Mouse (Mus musculus) small intestine, adult 2 months (tissue): ENCODE results near the gene Pcsk6. TPM values are rescaled to one million over a fixed set of nuclear protein-coding genes. Genes with fewer than 3 reads are reported as not detected.

Experiments used
- H3K27ac ChIP-seq: fragments of 200-500 bp; 2 replicates; pipeline ENCODE4 v1.5.1; 2012; ENCODE audit warnings: low read depth, low read length, control low read depth, inconsistent platforms; ENCODE audit not compliant: insufficient read depth
- H3K27me3 ChIP-seq: fragments of 200-500 bp; 2 replicates; pipeline ENCODE4 v1.6.1; 2012; ENCODE audit warnings: mild to moderate bottlenecking, moderate library complexity, low read length, inconsistent platforms; ENCODE audit not compliant: control insufficient read depth, insufficient read depth
- H3K36me3 ChIP-seq: fragments of 200-500 bp; 2 replicates; pipeline ENCODE4 v1.6.1; 2012; ENCODE audit warnings: mild to moderate bottlenecking, low read length, control low read depth, inconsistent platforms; ENCODE audit not compliant: control insufficient read depth, insufficient read depth
- H3K4me1 ChIP-seq: fragments of 200-500 bp; 2 replicates; pipeline ENCODE4 v1.6.1; 2012; ENCODE audit warnings: low read length, inconsistent platforms, mixed read lengths; ENCODE audit not compliant: control insufficient read depth, insufficient read depth, insufficient read length
- H3K4me3 ChIP-seq: fragments of 200-500 bp; 2 replicates; pipeline ENCODE4 v1.5.1; 2012; ENCODE audit warnings: low read depth, mild to moderate bottlenecking, control low read depth, inconsistent platforms, low read length, moderate library complexity
- CTCF ChIP-seq: fragments of 200-500 bp; IDR thresholded peaks from 2 replicates; pipeline ENCODE4 v1.5.1; 2012; ENCODE audit warnings: low read depth, mild to moderate bottlenecking, control low read depth, inconsistent platforms, low read length, moderate library complexity, mixed read lengths; ENCODE audit not compliant: insufficient replicate concordance, insufficient read length; ENCODE audit errors: extremely low read depth
- POLR2A ChIP-seq: fragments of 200-500 bp; IDR thresholded peaks from 2 replicates; pipeline ENCODE4 v1.6.1; 2012; ENCODE audit warnings: low read depth, mild to moderate bottlenecking, control low read depth, inconsistent platforms, low read length, moderate library complexity
- WGBS: fragments of 180-500 bp; shearing (Covaris S2); methylation state at CpG from one replicate; pipeline ENCODE4 v1.1.7; 2018; 5-methylcytosine and 5-hydroxymethylcytosine counted together
- polyA plus RNA-seq: library from polyadenylated mRNA; depleted of rRNA; stranded (reverse); fragments of >200 nt; gene quantifications from 2 replicates; pipeline ENCODE4 v1.2.3, GENCODE M21; 2012

The Pcsk6 gene
- polyA plus RNA-seq, 1 experiment = 11.6 TPM

GRCm38 (mm10) chr7:66079364-66080230 lies 218.1 kb downstream of the Pcsk6 start, which contains the start of gene Selenos:
TSS of gene Selenos (plus strand) at chr7:66079649.
- peak within 1 kb of the TSS; percentile 83 for H3K4me3 ChIP-seq
- under 1% methylated on average over 65 of the region's 65 CpGs for WGBS
- peaks cover 22% of the 10 kb centered on the region for H3K36me3 ChIP-seq
- TF ChIP-seq POLR2A (peak; percentile 88), CTCF (no peak)
- no peaks in the 10 kb centered on the region for H3K27me3 ChIP-seq
- H3K4me1 ChIP-seq = peaks cover 15% of the 10 kb centered on the region; the same call in 1 of the 2 replicates
- peak within 1 kb of the TSS; percentile 45 for H3K27ac ChIP-seq

GRCm38 (mm10) chr7:66080231-66080613 lies 218.7 kb downstream of the Pcsk6 start:
- H3K27me3 ChIP-seq = no peaks in the 10 kb centered on the region

GRCm38 (mm10) chr7:66083757-66084156 lies 222.2 kb downstream of the Pcsk6 start:
- Histone ChIP-seq H3K27me3 (no peaks in the 10 kb centered on the region), H3K36me3 (peaks cover 52% of the 10 kb centered on the region), H3K4me3 (no peak overlapping the region), H3K27ac (no peak overlapping the region), H3K4me1 (no peaks in the 10 kb centered on the region; the same call in 1 of the 2 replicates)
- TF ChIP-seq POLR2A (no peak), CTCF (no peak)
- 90% methylated on average over 6 of the region's 6 CpGs for WGBS

More at GRCm38 (mm10) chr7:66080231-66080613, 218.7 kb downstream of the Pcsk6 start:
- Histone ChIP-seq H3K4me3 (peak overlapping the region; percentile 83), H3K27ac (no peak overlapping the region), H3K4me1 (peaks cover 15% of the 10 kb centered on the region; the same call in 1 of the 2 replicates), H3K36me3 (peaks cover 21% of the 10 kb centered on the region)
- TF ChIP-seq CTCF (no peak), POLR2A (no peak)
- 33% methylated on average over 5 of the region's 5 CpGs for WGBS

- no peak overlapping the region for H3K4me3 ChIP-seq
- TF ChIP-seq POLR2A (no peak), CTCF (no peak)
- no peaks in the 10 kb centered on the region for H3K27me3 ChIP-seq
- H3K36me3 ChIP-seq = peaks cover 58% of the 10 kb centered on the region
- H3K27ac ChIP-seq = no peak overlapping the region
- WGBS = 82% methylated on average over 7 of the region's 7 CpGs
- no peaks in the 10 kb centered on the region; the same call in 1 of the 2 replicates for H3K4me1 ChIP-seq
These were observed 223.0 kb downstream of the Pcsk6 start for GRCm38 (mm10) chr7:66084546-66084945.

- Histone ChIP-seq H3K27ac (no peak overlapping the region), H3K4me1 (no peaks in the 10 kb centered on the region), H3K36me3 (peaks cover 77% of the 10 kb centered on the region), H3K4me3 (no peak overlapping the region), H3K27me3 (no peaks in the 10 kb centered on the region)
- no peak for TF ChIP-seq POLR2A
- TF ChIP-seq CTCF = no peak
- WGBS = 95% methylated on average over 4 of the region's 4 CpGs
These were observed 226.1 kb downstream of the Pcsk6 start for GRCm38 (mm10) chr7:66087652-66088051.

- TF ChIP-seq POLR2A = no peak
- TF ChIP-seq CTCF = no peak
- Histone ChIP-seq H3K4me1 (no peaks in the 10 kb centered on the region), H3K27ac (no peak overlapping the region), H3K36me3 (peaks cover 75% of the 10 kb centered on the region), H3K27me3 (no peaks in the 10 kb centered on the region), H3K4me3 (no peak overlapping the region)
- 86% methylated on average over 2 of the region's 2 CpGs for WGBS
These were observed 226.5 kb downstream of the Pcsk6 start for GRCm38 (mm10) chr7:66088077-66088476.

- no peak for TF ChIP-seq POLR2A
- TF ChIP-seq CTCF = no peak
- Histone ChIP-seq H3K4me3 (no peak overlapping the region), H3K36me3 (peaks cover 53% of the 10 kb centered on the region), H3K27ac (no peak overlapping the region), H3K27me3 (no peaks in the 10 kb centered on the region), H3K4me1 (no peaks in the 10 kb centered on the region)
- 85% methylated on average over 11 of the region's 11 CpGs for WGBS
These were observed 229.2 kb downstream of the Pcsk6 start for GRCm38 (mm10) chr7:66090676-66091190.
